Mouse (Mus musculus) small intestine, adult 2 months (tissue): ENCODE results near the gene Tnfsf10. TPM values are rescaled to one million over a fixed set of nuclear protein-coding genes. Genes with fewer than 3 reads are reported as not detected.
A peak's percentile ranks its signal among the peaks of the same experiment; 100 is the strongest.

ENCODE experiments used
- H3K27ac ChIP-seq: fragments of 200-500 bp; 2 replicates; pipeline ENCODE4 v1.5.1; 2012; ENCODE audit warnings: low read depth, low read length, control low read depth, inconsistent platforms; ENCODE audit not compliant: insufficient read depth
- H3K27me3 ChIP-seq: fragments of 200-500 bp; 2 replicates; pipeline ENCODE4 v1.6.1; 2012; ENCODE audit warnings: mild to moderate bottlenecking, moderate library complexity, low read length, inconsistent platforms; ENCODE audit not compliant: control insufficient read depth, insufficient read depth
- H3K36me3 ChIP-seq: fragments of 200-500 bp; 2 replicates; pipeline ENCODE4 v1.6.1; 2012; ENCODE audit warnings: mild to moderate bottlenecking, low read length, control low read depth, inconsistent platforms; ENCODE audit not compliant: control insufficient read depth, insufficient read depth
- H3K4me1 ChIP-seq: fragments of 200-500 bp; 2 replicates; pipeline ENCODE4 v1.6.1; 2012; ENCODE audit warnings: low read length, inconsistent platforms, mixed read lengths; ENCODE audit not compliant: control insufficient read depth, insufficient read depth, insufficient read length
- H3K4me3 ChIP-seq: fragments of 200-500 bp; 2 replicates; pipeline ENCODE4 v1.5.1; 2012; ENCODE audit warnings: low read depth, mild to moderate bottlenecking, control low read depth, inconsistent platforms, low read length, moderate library complexity
- CTCF ChIP-seq: fragments of 200-500 bp; IDR thresholded peaks from 2 replicates; pipeline ENCODE4 v1.5.1; 2012; ENCODE audit warnings: low read depth, mild to moderate bottlenecking, control low read depth, inconsistent platforms, low read length, moderate library complexity, mixed read lengths; ENCODE audit not compliant: insufficient replicate concordance, insufficient read length; ENCODE audit errors: extremely low read depth
- POLR2A ChIP-seq: fragments of 200-500 bp; IDR thresholded peaks from 2 replicates; pipeline ENCODE4 v1.6.1; 2012; ENCODE audit warnings: low read depth, mild to moderate bottlenecking, control low read depth, inconsistent platforms, low read length, moderate library complexity
- WGBS: fragments of 180-500 bp; shearing (Covaris S2); methylation state at CpG from one replicate; pipeline ENCODE4 v1.1.7; 2018; 5-methylcytosine and 5-hydroxymethylcytosine counted together
- polyA plus RNA-seq: library from polyadenylated mRNA; depleted of rRNA; stranded (reverse); fragments of >200 nt; gene quantifications from 2 replicates; pipeline ENCODE4 v1.2.3, GENCODE M21; 2012

The Tnfsf10 gene
- polyA plus RNA-seq, 1 experiment = 10.0 TPM

DNA sequence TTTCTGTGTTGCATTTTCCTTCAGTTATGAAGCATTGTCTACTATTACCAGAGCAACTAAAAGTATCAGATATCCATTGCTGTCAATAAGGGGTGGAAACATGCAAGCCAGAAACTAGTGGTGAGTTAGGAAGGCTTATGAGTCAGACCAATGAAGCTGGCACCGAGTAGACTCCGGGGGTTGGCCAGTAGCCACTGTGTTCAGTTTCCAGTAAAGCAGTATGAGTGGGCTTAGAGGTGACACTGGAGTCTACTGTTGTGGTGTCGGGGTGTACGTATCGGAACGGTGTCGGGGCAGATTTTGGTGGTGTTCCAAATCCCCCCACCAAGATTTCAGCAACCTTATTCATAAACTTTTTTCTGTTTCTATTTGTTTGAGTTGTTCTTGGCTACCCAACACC lies 5.9 kb upstream of the Tnfsf10 start:
- Histone ChIP-seq H3K27me3 (no peaks in the 10 kb centered on the region), H3K4me1 (peaks cover 6% of the 10 kb centered on the region; the same call in 1 of the 2 replicates), H3K36me3 (no peaks in the 10 kb centered on the region), H3K27ac (no peak overlapping the region), H3K4me3 (no peak overlapping the region)
- TF ChIP-seq CTCF (no peak), POLR2A (no peak)
- 91% methylated on average over 7 of the region's 7 CpGs for WGBS

DNA sequence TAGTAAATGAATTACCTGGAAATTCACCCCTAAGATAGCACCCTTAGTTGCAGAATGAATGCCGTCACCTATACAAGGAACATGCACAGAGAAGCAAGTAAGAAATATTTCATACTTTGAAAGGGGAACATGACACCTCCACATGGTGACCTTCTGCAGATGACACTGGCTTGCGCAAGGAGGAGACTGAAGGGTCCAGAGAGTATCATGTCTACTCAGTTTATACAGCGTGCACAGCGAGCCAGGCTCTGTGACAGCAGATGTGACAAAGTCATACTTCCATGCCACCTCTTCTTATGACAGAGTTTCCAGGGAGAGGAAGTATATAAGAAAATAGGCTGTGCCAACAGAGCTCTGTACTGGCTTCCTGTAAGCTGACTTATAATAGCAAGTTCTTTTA lies 5.4 kb upstream of the Tnfsf10 start:
- TF ChIP-seq CTCF (no peak), POLR2A (no peak)
- no peaks in the 10 kb centered on the region for H3K36me3 ChIP-seq
- no peak overlapping the region for H3K27ac ChIP-seq
- no peaks in the 10 kb centered on the region for H3K27me3 ChIP-seq
- H3K4me1 ChIP-seq = peaks cover 8% of the 10 kb centered on the region; the same call in 1 of the 2 replicates
- no peak overlapping the region for H3K4me3 ChIP-seq
- WGBS = 89% methylated on average over 4 of the region's 4 CpGs

DNA sequence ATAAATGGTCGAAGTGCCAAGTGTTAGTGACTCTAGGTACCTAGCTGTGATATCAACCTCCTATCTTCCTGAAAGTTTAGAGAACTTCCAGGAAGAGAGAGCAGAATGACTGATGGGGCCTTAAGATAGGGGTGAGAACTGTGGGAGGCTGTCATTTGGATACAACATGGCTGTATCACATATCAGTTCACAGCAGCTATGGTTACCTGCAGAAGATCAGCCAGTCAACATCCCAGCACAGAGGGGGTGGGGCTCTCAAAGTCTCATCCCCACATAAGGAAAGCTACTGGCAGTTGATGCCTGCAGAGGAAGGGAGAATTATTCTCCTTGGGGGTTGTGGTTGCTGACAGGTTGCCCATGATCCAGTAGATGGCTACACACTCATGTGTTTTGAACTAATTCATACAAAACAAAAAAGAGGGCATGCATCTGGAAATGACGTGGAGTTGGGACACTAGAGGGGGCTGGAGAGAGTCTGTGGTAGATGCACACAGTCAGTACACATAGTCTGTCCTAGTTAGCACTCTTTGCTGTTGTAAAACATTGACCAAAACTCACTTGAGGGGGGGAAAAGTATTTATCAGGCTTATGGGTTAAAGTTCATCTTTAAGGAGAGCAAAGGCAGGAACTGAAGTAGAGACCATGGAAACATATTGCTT lies 2.2 kb upstream of the Tnfsf10 start:
- Histone ChIP-seq H3K36me3 (no peaks in the 10 kb centered on the region), H3K27ac (no peak overlapping the region)
- 39% methylated on average over 2 of the region's 2 CpGs for WGBS

DNA sequence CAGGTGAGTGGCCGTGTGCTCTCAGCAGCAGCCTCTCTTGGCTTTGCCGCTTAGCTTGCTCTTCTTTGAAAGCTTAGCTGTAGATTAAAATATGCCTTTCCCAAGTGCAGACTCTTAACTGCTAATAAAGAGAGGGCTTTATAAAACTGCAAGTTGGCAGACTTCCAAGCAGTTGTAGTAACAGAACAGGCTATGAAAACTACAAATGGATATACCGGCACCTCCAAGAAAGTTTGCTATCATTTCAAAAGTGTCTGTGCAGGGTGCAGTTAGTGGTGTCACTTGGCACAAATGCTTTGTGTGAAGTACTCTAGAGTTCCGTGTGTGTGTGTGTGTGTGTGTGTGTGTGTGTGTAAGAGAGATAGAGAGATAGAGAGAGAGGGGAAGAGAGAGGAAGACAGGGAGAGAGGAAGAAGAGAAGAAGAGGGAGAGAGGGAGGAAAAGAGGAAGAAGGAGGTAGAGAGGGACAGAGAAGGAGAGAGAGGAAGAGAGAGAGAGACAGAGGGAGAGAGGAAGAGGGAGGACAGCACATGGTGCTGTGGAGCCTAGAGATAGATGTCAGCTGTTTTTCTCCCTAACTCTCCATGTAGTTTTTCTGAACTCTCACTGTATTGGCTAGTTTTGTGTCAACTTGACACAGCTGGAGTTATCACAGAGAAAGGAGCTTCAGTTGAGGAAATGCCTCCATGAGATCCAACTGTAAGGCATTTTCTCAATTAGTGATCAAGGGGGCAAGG lies 628 bp downstream of the Tnfsf10 start:
- Histone ChIP-seq H3K4me3 (peak overlapping the region; percentile 77), H3K27ac (peak overlapping the region; percentile 97), H3K4me1 (peaks cover 16% of the 10 kb centered on the region), H3K36me3 (peaks cover 2% of the 10 kb centered on the region; the same call in 1 of the 2 replicates), H3K27me3 (no peaks in the 10 kb centered on the region)
- TF ChIP-seq POLR2A (no peak), CTCF (no peak)
- WGBS = 1% methylated on average over 4 of the region's 4 CpGs

More for the DNA sequence above, 2.2 kb upstream of the Tnfsf10 start:
- Histone ChIP-seq H3K27me3 (no peaks in the 10 kb centered on the region), H3K4me3 (no peak overlapping the region), H3K4me1 (peaks cover 8% of the 10 kb centered on the region; the same call in 1 of the 2 replicates)
- TF ChIP-seq CTCF (no peak), POLR2A (no peak)

DNA sequence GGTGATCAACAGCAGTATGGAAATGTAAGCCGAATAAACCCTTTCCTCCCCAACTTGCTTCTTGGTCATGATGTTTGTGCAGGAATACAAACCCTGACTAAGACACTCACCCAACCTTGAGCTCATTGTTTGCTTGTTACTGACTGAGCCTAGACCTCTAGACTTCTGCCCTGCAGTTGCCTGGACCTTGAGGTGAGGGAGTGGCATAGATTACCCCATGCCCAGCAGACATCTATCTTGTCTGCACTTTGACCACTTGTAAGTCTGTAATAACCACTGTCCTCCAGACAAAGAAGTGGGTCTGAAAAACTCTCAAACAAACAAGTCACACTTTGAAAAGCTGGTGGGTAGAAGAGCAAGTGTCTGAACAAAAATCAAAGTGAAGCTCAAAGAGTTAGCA lies 2.8 kb downstream of the Tnfsf10 start:
- TF ChIP-seq CTCF (no peak), POLR2A (no peak)
- H3K4me3 ChIP-seq = no peak overlapping the region; the same call in 1 of the 2 replicates
- H3K36me3 ChIP-seq = peaks cover 9% of the 10 kb centered on the region
- 15% methylated on average over 1 of the region's 1 CpGs for WGBS
- no peaks in the 10 kb centered on the region for H3K27me3 ChIP-seq
- H3K4me1 ChIP-seq = peaks cover 25% of the 10 kb centered on the region
- H3K27ac ChIP-seq = peak overlapping the region; percentile 95

DNA sequence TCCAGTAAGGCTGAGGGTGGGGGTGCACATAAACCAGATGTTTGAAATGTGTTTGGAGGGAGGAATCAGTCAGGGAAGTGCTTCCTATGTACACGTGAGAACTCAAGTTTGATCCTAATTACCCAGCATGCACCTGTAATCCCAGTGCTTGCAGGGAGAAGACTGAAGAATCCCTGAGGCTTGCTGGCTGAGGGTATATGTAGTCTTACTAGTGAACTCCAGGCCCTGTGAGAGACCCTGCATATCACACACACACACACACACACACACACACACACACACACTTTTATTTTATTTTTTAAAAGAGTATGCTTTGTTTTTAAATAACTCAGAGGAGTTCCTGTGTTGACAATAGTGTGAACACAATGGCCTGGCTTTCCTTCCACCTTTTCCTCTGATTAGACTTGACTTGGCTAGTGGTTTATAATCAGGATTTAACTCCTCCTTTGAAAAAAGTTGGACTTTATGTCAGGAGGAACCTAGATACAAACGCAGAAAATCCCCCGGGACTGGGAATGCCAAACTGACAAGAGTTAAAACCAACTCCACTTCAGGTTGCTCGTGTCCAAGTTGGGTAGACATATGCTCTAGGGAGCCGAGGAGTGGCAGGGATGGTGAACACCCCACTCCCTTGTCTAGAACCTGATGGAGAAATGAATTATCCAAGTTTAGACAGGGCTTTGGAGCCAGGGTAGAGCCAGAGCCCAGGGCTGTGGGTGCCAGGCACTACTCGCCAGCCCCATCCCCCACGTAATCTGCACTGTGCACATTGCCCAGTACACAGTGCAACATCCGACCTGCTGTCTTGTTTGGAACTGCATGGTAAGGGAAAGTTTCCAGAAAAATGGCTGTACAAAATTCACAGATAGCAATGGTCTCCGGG lies 4.0 kb downstream of the Tnfsf10 start:
- H3K4me3 ChIP-seq = 0 out of 2 replicates have a peak overlapping the region, but pooled peaks have one; percentile 16
- no peaks in the 10 kb centered on the region for H3K27me3 ChIP-seq
- peaks cover 23% of the 10 kb centered on the region for H3K4me1 ChIP-seq
- H3K36me3 ChIP-seq = peaks cover 13% of the 10 kb centered on the region
- TF ChIP-seq CTCF (no peak), POLR2A (no peak)
- H3K27ac ChIP-seq = peak overlapping the region; percentile 89
- 47% methylated on average over 9 of the region's 9 CpGs for WGBS
